Mouse (Mus musculus): ENCODE results near the gene Rhog.

Rhog gene

GRCm38 (mm10) chr7:102211071-102211470 lies 44.8 kb downstream of the Rhog start:
- DNase-seq, result no peak

- DNase-seq, result peak; percentile 99
Measured at GRCm38 (mm10) chr7:102209756-102210721, 45.8 kb downstream of the Rhog start, which contains the start of the genes Nup98 and Pgap2. Nup98 (minus strand) TSS chr7:102210176. Pgap2 (plus strand) TSS chr7:102210208.

GRCm38 (mm10) chr7:102208806-102209363 lies 47.0 kb downstream of the Rhog start:
- no peak for DNase-seq

- DNase-seq, result no peak
Measured at GRCm38 (mm10) chr7:102205646-102206045, 50.2 kb downstream of the Rhog start.

- DNase-seq, result no peak
Measured at GRCm38 (mm10) chr7:102204296-102204857, 51.5 kb downstream of the Rhog start.

- no peak for DNase-seq
Measured at GRCm38 (mm10) chr7:102200996-102201785, 54.7 kb downstream of the Rhog start.

GRCm38 (mm10) chr7:102200576-102200975 lies 55.3 kb downstream of the Rhog start:
- no peak for DNase-seq

- no peak for DNase-seq
Measured at GRCm38 (mm10) chr7:102192356-102192755, 63.5 kb downstream of the Rhog start.

All from kidney, postnatal 14 days (tissue).